Mouse (Mus musculus) liver, embryonic 14.5 days (tissue): ENCODE data around the gene Mfsd2a. TPM values are rescaled to one million over a fixed set of nuclear protein-coding genes. Genes with fewer than 3 reads are reported as not detected.
A peak's percentile ranks its signal among the peaks of the same experiment; 100 is the strongest.

Source experiments
- ATAC-seq: fragments of 200-750 bp; cut with Nextera tagmentation; 2 replicates; pipeline ENCODE4 v1.8.0; 2017; ENCODE audit warnings: moderate number of reproducible peaks, mild to moderate bottlenecking, moderate library complexity; ENCODE audit not compliant: insufficient read depth
- DNase-seq, 3 experiments: peaks; one replicate each; pipeline ENCODE4 v3.0.0-alpha.2; 2012 to 2013; ENCODE audit warnings: low read depth in 3 of 3, low spot score in 3 of 3
- H3K27ac ChIP-seq: fragments of 300-500 bp; sonication (generic); 2 replicates; pipeline ENCODE4 v1.5.1; 2014; ENCODE audit warnings: moderate library complexity, mild to moderate bottlenecking, control low read depth, inconsistent platforms
- H3K27me3 ChIP-seq: fragments of 300-500 bp; sonication (generic); 2 replicates; pipeline ENCODE4 v1.6.1; 2014; ENCODE audit warnings: mild to moderate bottlenecking, low read length, moderate library complexity; ENCODE audit not compliant: control insufficient read depth, insufficient read depth
- H3K36me3 ChIP-seq: fragments of 300-500 bp; sonication (generic); replicated peaks from 2 replicates; pipeline ENCODE4 v1.6.1; 2014; ENCODE audit warnings: low read depth; ENCODE audit not compliant: control insufficient read depth, insufficient read depth
- H3K4me1 ChIP-seq, 2 experiments: fragments of 200-500 bp in 1 of 2; fragments of 300-500 bp in 1 of 2; sonication (generic) in 1 of 2; replicated peaks; 2 replicates each; pipeline ENCODE4 v1.6.1; 2012 to 2014; ENCODE audit warnings: antibody characterized with exemption in 1 of 2, inconsistent platforms in 1 of 2, low read length in 1 of 2; ENCODE audit not compliant: control insufficient read depth in 2 of 2, insufficient read depth in 2 of 2
- H3K4me2 ChIP-seq: fragments of 300-500 bp; sonication (generic); 2 replicates; pipeline ENCODE4 v1.6.1; 2014; ENCODE audit warnings: low read depth, mild to moderate bottlenecking, control low read depth, moderate library complexity
- H3K4me3 ChIP-seq, 2 experiments: fragments of 200-500 bp in 1 of 2; fragments of 300-500 bp in 1 of 2; sonication (generic) in 1 of 2; 2 replicates each; pipeline ENCODE4 v1.5.1; 2012 to 2014; ENCODE audit warnings: low read depth in 2 of 2, low read length in 2 of 2, mild to moderate bottlenecking in 2 of 2, control low read depth in 1 of 2, inconsistent platforms in 1 of 2, moderate library complexity in 1 of 2; ENCODE audit not compliant: insufficient read depth in 1 of 2
- H3K9ac ChIP-seq: fragments of 300-500 bp; sonication (generic); replicated peaks from 2 replicates; pipeline ENCODE4 v1.6.1; 2014; ENCODE audit warnings: mild to moderate bottlenecking, control low read depth, moderate library complexity
- H3K9me3 ChIP-seq: fragments of 300-500 bp; sonication (generic); 2 replicates; pipeline ENCODE4 v1.6.1; 2016; ENCODE audit warnings: low read length, mixed read lengths; ENCODE audit not compliant: control insufficient read depth
- CTCF ChIP-seq: IDR thresholded peaks from 2 replicates; pipeline ENCODE4 v1.5.1; 2016; ENCODE audit warnings: antibody characterized with exemption, low read depth, control low read depth
- EP300 ChIP-seq: IDR thresholded peaks from 2 replicates; pipeline ENCODE4 v1.6.1; 2016; ENCODE audit warnings: antibody characterized with exemption, low read depth
- WGBS: fragments of 180-500 bp; shearing (Covaris S2); extraction: QIAGEN DNeasy Blood & Tissue Kit; methylation state at CpG from one replicate; pipeline ENCODE4 v1.1.7; 2014; ENCODE audit not compliant: insufficient replicate concordance; 5-methylcytosine and 5-hydroxymethylcytosine counted together
- polyA plus RNA-seq, 2 experiments: library from polyadenylated mRNA; depleted of rRNA in 1 of 2; stranded (reverse) in 1 of 2; unstranded in 1 of 2; fragments of >200 nt; fragmentation: Nextera tagmentation in 1 of 2; extraction: Ambion mirVana in 1 of 2; gene quantifications; 2 replicates each; pipeline versions ENCODE4 v1.2.1 to v1.2.3; 2012 to 2014

Mfsd2a gene
- polyA plus RNA-seq, 2 experiments, result 0.03 to 0.22 TPM

- H3K36me3 ChIP-seq, result no peaks in the 10 kb centered on the region
- H3K4me1 ChIP-seq, result peaks cover 0 to 4% of the 10 kb centered on the region in 2 experiments; a peak in 3 of 4 replicates
- peak overlapping the region; percentile 59 for H3K4me2 ChIP-seq
- no peak overlapping the region for H3K27ac ChIP-seq
- DNase-seq, result no peak
- TF ChIP-seq EP300, result no peak
- no peak for TF ChIP-seq CTCF
- H3K9me3 ChIP-seq, result no peaks in the 10 kb centered on the region
- peak overlapping the region; percentile 29 to 43; a peak in 3 of 4 replicates for H3K4me3 ChIP-seq
- ATAC-seq, result no peak
- WGBS, result under 1% methylated on average over 43 of the region's 43 CpGs
- peaks cover 42% of the 10 kb centered on the region for H3K27me3 ChIP-seq
- no peak overlapping the region for H3K9ac ChIP-seq
These were observed 478 bp downstream of the Mfsd2a start for GRCm38 (mm10) chr4:122960321-122961099.

- no peaks in the 10 kb centered on the region for H3K9me3 ChIP-seq
- no peak overlapping the region for H3K9ac ChIP-seq
- H3K4me2 ChIP-seq, result peak overlapping the region; percentile 59; the same call in 1 of the 2 replicates
- WGBS, result 10% methylated on average over 8 of the region's 8 CpGs
- H3K27me3 ChIP-seq, result peaks cover 42% of the 10 kb centered on the region
- peaks cover 5 to 9% of the 10 kb centered on the region in 2 experiments for H3K4me1 ChIP-seq
- H3K4me3 ChIP-seq, result no peak overlapping the region
- H3K27ac ChIP-seq, result no peak overlapping the region
- DNase-seq, result no peak
- TF ChIP-seq CTCF, result no peak
- TF ChIP-seq EP300, result no peak
- no peaks in the 10 kb centered on the region for H3K36me3 ChIP-seq
- no peak for ATAC-seq
These were observed 1.2 kb downstream of the Mfsd2a start for GRCm38 (mm10) chr4:122959816-122960215.

- H3K36me3 ChIP-seq, result no peaks in the 10 kb centered on the region
- no peaks in the 10 kb centered on the region for H3K9me3 ChIP-seq
- no peak overlapping the region for H3K4me2 ChIP-seq
- DNase-seq, result no peak
- no peak overlapping the region for H3K27ac ChIP-seq
- peaks cover 42% of the 10 kb centered on the region for H3K27me3 ChIP-seq
- ATAC-seq, result no peak
- no peak overlapping the region for H3K4me3 ChIP-seq
- WGBS, result 66% methylated on average over 6 of the region's 6 CpGs
- H3K9ac ChIP-seq, result no peak overlapping the region
- H3K4me1 ChIP-seq, result peaks cover 6 to 11% of the 10 kb centered on the region in 2 experiments
- TF ChIP-seq EP300 (no peak), CTCF (no peak)
These were observed 2.4 kb downstream of the Mfsd2a start for GRCm38 (mm10) chr4:122958491-122959031.

- H3K27me3 ChIP-seq, result peaks cover 29% of the 10 kb centered on the region
- H3K4me3 ChIP-seq, result no peak overlapping the region
- H3K27ac ChIP-seq, result no peak overlapping the region
- TF ChIP-seq CTCF, result no peak
- no peak for TF ChIP-seq EP300
- no peak overlapping the region for H3K9ac ChIP-seq
- 76% methylated on average over 4 of the region's 6 CpGs for WGBS
- DNase-seq, result no peak
- peaks cover 6 to 11% of the 10 kb centered on the region in 2 experiments for H3K4me1 ChIP-seq
- no peak overlapping the region for H3K4me2 ChIP-seq
- ATAC-seq, result no peak
- no peaks in the 10 kb centered on the region for H3K9me3 ChIP-seq
- H3K36me3 ChIP-seq, result no peaks in the 10 kb centered on the region
These were observed 4.7 kb downstream of the Mfsd2a start for GRCm38 (mm10) chr4:122956301-122956700.

- WGBS, result 11% methylated on average over 17 of the region's 17 CpGs
- Histone ChIP-seq H3K9ac (no peak overlapping the region), H3K4me3 (0 out of 4 replicates have a peak overlapping the region, but pooled peaks of 1 of the 2 experiments have one; percentile 2), H3K4me1 (peaks cover 6 to 11% of the 10 kb centered on the region in 2 experiments), H3K27me3 (peaks cover 22% of the 10 kb centered on the region), H3K4me2 (peak overlapping the region; percentile 56), H3K36me3 (no peaks in the 10 kb centered on the region), H3K9me3 (no peaks in the 10 kb centered on the region), H3K27ac (no peak overlapping the region)
- no peak for TF ChIP-seq EP300
- no peak for TF ChIP-seq CTCF
- ATAC-seq, result peak; percentile 96
- peak; percentile 56 to 64 (median 58) for DNase-seq
These were observed 5.4 kb downstream of the Mfsd2a start for GRCm38 (mm10) chr4:122955412-122956136.
